Mouse (Mus musculus): ENCODE data around the gene Hcrtr2. TPM values are rescaled to one million over a fixed set of nuclear protein-coding genes. Genes with fewer than 3 reads are reported as not detected.

The Hcrtr2 gene
- polyA plus RNA-seq (2014; fragmentation: Nextera tagmentation; extraction: Ambion mirVana) = 0.04 and 0.12 TPM in 2 replicates

DNA sequence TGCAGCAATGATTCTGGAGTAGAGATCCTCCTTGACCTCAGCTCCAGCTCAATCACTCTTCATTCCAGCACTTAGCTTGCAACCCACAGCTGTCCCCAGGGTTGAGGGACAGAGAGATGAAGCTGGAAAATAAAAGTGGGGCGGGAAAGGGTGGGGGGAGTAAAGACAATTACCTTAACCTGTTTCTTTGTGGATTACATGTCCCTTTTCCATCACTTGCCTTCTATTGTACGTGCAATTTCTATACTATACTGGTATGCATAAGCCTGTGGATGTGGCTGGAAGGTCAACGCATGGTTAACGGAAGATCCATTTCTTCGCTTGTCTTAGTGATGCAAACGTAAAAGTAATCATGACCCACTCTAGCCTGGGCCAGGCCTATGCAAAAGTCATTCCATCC lies at the start of gene Hcrtr2:
Gene Hcrtr2 (minus strand): TSS at position 101 of the 400 bp plus-strand sequence.
- 75% methylated on average over 6 of the region's 6 CpGs for WGBS
- Histone ChIP-seq H3K9me3 (ENCODE audit: control insufficient read depth, low read length) (no peaks in the 10 kb centered on the region), H3K27me3 (replicated peaks; ENCODE audit: control insufficient read depth, insufficient read depth, low read length) (peaks cover 36% of the 10 kb centered on the region), H3K36me3 (ENCODE audit: control insufficient read depth, insufficient read depth, low read length) (no peaks in the 10 kb centered on the region), H3K27ac (ENCODE audit: low read depth) (no peak within 1 kb of the TSS), H3K9ac (ENCODE audit: low read length) (peak within 1 kb of the TSS; percentile 30), H3K4me3 (ENCODE audit: low read depth, low read length) (peak within 1 kb of the TSS; percentile 46), H3K4me2 (ENCODE audit: low read length) (peak within 1 kb of the TSS; percentile 91), H3K4me1 (replicated peaks; ENCODE audit: control insufficient read depth, insufficient read depth, low read length) (peaks cover 4% of the 10 kb centered on the region)
- DNase-seq (ENCODE audit: low spot score) (no peak), ATAC-seq (replicated peaks; ENCODE audit: low FRiP score, low TSS enrichment, low read depth) (no peak)

DNA sequence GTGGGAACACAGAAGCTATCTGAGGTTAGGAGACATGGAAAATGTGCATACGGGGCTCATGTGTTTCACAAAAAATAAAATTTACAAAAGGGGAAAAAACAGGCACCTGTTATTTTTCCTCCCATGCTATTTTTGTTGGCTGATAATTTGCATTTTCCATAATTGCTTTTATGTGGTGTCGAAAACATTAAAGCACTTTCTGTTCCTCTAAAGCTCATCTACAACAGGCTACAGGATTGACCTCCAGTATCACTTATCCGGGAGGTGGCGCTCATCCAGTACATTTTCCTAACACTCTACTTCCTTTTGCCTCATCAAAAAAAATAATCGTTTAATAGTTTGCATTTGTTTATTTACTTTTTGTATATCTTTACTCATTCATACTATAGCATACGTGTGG lies 41.2 kb upstream of the Hcrtr2 start:
- H3K27me3 ChIP-seq (replicated peaks; ENCODE audit: control insufficient read depth, insufficient read depth, low read length) = no peaks in the 10 kb centered on the region
- H3K36me3 ChIP-seq (ENCODE audit: control insufficient read depth, insufficient read depth, low read length) = no peaks in the 10 kb centered on the region
- H3K9me3 ChIP-seq (ENCODE audit: control insufficient read depth, low read length) = no peaks in the 10 kb centered on the region
- ATAC-seq (replicated peaks; ENCODE audit: low FRiP score, low TSS enrichment, low read depth) = no peak
- DNase-seq (ENCODE audit: low spot score) = no peak
- no peak overlapping the region for H3K9ac ChIP-seq (ENCODE audit: low read length)
- no peak overlapping the region for H3K4me2 ChIP-seq (ENCODE audit: low read length)
- WGBS = 84% methylated on average over 6 of the region's 6 CpGs
- no peak overlapping the region for H3K27ac ChIP-seq (ENCODE audit: low read depth)
- no peaks in the 10 kb centered on the region for H3K4me1 ChIP-seq (replicated peaks; ENCODE audit: control insufficient read depth, insufficient read depth, low read length)
- no peak overlapping the region for H3K4me3 ChIP-seq (ENCODE audit: low read depth, low read length)

- no peak for ATAC-seq (replicated peaks; ENCODE audit: low FRiP score, low TSS enrichment, low read depth)
- no peak for DNase-seq (ENCODE audit: low spot score)
- no peak overlapping the region for H3K4me2 ChIP-seq (ENCODE audit: low read length)
Observed at GRCm38 (mm10) chr9:76360374-76360773, 36.7 kb upstream of the Hcrtr2 start.

DNA sequence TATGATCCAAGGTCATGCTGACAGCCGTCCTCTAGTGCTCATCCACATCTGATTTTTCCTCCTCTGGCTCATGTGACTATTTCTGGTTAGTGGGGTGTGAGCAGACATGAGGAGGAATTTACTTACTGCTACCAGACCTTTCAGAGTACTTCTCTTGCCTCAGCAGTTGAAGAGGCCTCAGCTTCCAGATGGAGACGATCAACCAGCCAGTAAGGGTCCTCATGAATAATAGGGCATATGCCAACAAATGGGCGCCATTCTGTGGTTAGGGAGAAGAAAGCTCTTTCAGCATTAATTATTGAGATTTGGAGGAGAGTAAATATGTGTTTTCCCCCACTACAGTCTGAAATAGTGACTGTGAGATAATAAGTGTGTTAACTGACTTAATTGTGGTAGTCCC lies 28.7 kb upstream of the Hcrtr2 start:
- 74% methylated on average over 3 of the region's 3 CpGs for WGBS
- Histone ChIP-seq H3K9ac (ENCODE audit: low read length) (no peak overlapping the region), H3K4me2 (ENCODE audit: low read length) (no peak overlapping the region), H3K27me3 (replicated peaks; ENCODE audit: control insufficient read depth, insufficient read depth, low read length) (no peaks in the 10 kb centered on the region), H3K27ac (ENCODE audit: low read depth) (no peak overlapping the region), H3K4me3 (ENCODE audit: low read depth, low read length) (no peak overlapping the region), H3K36me3 (ENCODE audit: control insufficient read depth, insufficient read depth, low read length) (no peaks in the 10 kb centered on the region), H3K4me1 (replicated peaks; ENCODE audit: control insufficient read depth, insufficient read depth, low read length) (no peaks in the 10 kb centered on the region), H3K9me3 (ENCODE audit: control insufficient read depth, low read length) (no peaks in the 10 kb centered on the region)
- no peak for DNase-seq (ENCODE audit: low spot score)
- ATAC-seq (replicated peaks; ENCODE audit: low FRiP score, low TSS enrichment, low read depth) = no peak

More at GRCm38 (mm10) chr9:76360374-76360773, 36.7 kb upstream of the Hcrtr2 start:
- Histone ChIP-seq H3K4me3 (ENCODE audit: low read depth, low read length) (no peak overlapping the region), H3K27ac (ENCODE audit: low read depth) (no peak overlapping the region), H3K9ac (ENCODE audit: low read length) (no peak overlapping the region), H3K9me3 (ENCODE audit: control insufficient read depth, low read length) (no peaks in the 10 kb centered on the region), H3K36me3 (ENCODE audit: control insufficient read depth, insufficient read depth, low read length) (no peaks in the 10 kb centered on the region), H3K27me3 (replicated peaks; ENCODE audit: control insufficient read depth, insufficient read depth, low read length) (no peaks in the 10 kb centered on the region), H3K4me1 (replicated peaks; ENCODE audit: control insufficient read depth, insufficient read depth, low read length) (no peaks in the 10 kb centered on the region)

DNA sequence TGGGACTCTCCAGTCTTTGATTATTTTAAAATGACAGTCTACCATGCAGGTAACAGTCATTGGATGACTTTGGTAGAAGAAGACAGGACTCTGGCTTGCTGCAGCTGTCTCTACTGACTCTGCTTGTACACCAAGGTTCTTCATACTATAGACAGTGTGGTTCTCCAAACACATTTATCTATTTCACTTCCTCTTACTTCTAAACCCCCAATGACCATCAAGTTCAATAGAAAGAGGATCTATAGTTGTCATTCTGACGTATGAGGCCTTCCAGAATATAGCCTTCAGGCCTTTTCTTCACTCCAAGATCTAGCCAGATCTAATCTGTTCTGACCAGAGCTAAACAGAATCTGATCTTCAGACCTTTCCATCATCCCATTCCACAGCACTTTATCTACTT lies 23.6 kb upstream of the Hcrtr2 start:
- no peaks in the 10 kb centered on the region for H3K9me3 ChIP-seq (ENCODE audit: control insufficient read depth, low read length)
- H3K27ac ChIP-seq (ENCODE audit: low read depth) = no peak overlapping the region
- 81% methylated on average over 1 of the region's 1 CpGs for WGBS
- no peak for ATAC-seq (replicated peaks; ENCODE audit: low FRiP score, low TSS enrichment, low read depth)
- H3K4me2 ChIP-seq (ENCODE audit: low read length) = no peak overlapping the region
- H3K27me3 ChIP-seq (replicated peaks; ENCODE audit: control insufficient read depth, insufficient read depth, low read length) = no peaks in the 10 kb centered on the region
- DNase-seq (ENCODE audit: low spot score) = no peak
- H3K36me3 ChIP-seq (ENCODE audit: control insufficient read depth, insufficient read depth, low read length) = no peaks in the 10 kb centered on the region
- H3K9ac ChIP-seq (ENCODE audit: low read length) = no peak overlapping the region
- H3K4me1 ChIP-seq (replicated peaks; ENCODE audit: control insufficient read depth, insufficient read depth, low read length) = no peaks in the 10 kb centered on the region
- no peak overlapping the region for H3K4me3 ChIP-seq (ENCODE audit: low read depth, low read length)

DNA sequence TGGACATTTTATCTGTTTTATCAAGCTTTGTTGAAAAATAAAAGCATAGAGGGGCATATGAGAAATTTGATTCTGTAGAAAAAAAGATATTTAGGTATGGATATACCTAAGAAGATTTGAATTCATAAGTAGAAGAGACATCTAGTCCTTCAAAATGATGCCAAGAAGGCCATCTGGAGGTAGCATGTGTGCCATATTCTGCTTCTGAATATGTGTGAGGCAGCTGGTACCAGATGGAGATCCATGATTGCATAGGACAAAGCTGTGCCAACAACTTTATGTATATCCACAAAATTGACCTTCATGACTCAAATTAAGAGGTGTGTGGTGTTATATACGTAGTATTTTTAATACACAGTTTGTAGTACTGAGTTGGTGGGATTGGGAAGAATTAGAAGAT lies 7.4 kb upstream of the Hcrtr2 start:
- H3K9me3 ChIP-seq (ENCODE audit: control insufficient read depth, low read length) = no peaks in the 10 kb centered on the region
- 73% methylated on average over 1 of the region's 1 CpGs for WGBS
- no peaks in the 10 kb centered on the region for H3K4me1 ChIP-seq (replicated peaks; ENCODE audit: control insufficient read depth, insufficient read depth, low read length)
- H3K9ac ChIP-seq (ENCODE audit: low read length) = no peak overlapping the region
- no peak for DNase-seq (ENCODE audit: low spot score)
- no peak overlapping the region for H3K4me3 ChIP-seq (ENCODE audit: low read depth, low read length)
- no peaks in the 10 kb centered on the region for H3K36me3 ChIP-seq (ENCODE audit: control insufficient read depth, insufficient read depth, low read length)
- no peak overlapping the region for H3K4me2 ChIP-seq (ENCODE audit: low read length)
- H3K27ac ChIP-seq (ENCODE audit: low read depth) = no peak overlapping the region
- no peak for ATAC-seq (replicated peaks; ENCODE audit: low FRiP score, low TSS enrichment, low read depth)
- no peaks in the 10 kb centered on the region for H3K27me3 ChIP-seq (replicated peaks; ENCODE audit: control insufficient read depth, insufficient read depth, low read length)

GRCm38 (mm10) chr9:76323186-76323701 lies 412 bp downstream of the Hcrtr2 start:
- peak overlapping the region; percentile 30 for H3K9ac ChIP-seq (ENCODE audit: low read length)
- H3K9me3 ChIP-seq (ENCODE audit: control insufficient read depth, low read length) = no peaks in the 10 kb centered on the region
- DNase-seq (ENCODE audit: low spot score) (peak; percentile 72), ATAC-seq (replicated peaks; ENCODE audit: low FRiP score, low TSS enrichment, low read depth) (no peak)
- peak overlapping the region; percentile 91 for H3K4me2 ChIP-seq (ENCODE audit: low read length)
- H3K4me1 ChIP-seq (replicated peaks; ENCODE audit: control insufficient read depth, insufficient read depth, low read length) = peaks cover 4% of the 10 kb centered on the region
- WGBS = 1% methylated on average over 29 of the region's 29 CpGs
- no peak overlapping the region for H3K27ac ChIP-seq (ENCODE audit: low read depth)
- H3K4me3 ChIP-seq (ENCODE audit: low read depth, low read length) = peak overlapping the region; percentile 46
- peaks cover 36% of the 10 kb centered on the region for H3K27me3 ChIP-seq (replicated peaks; ENCODE audit: control insufficient read depth, insufficient read depth, low read length)
- H3K36me3 ChIP-seq (ENCODE audit: control insufficient read depth, insufficient read depth, low read length) = no peaks in the 10 kb centered on the region

DNA sequence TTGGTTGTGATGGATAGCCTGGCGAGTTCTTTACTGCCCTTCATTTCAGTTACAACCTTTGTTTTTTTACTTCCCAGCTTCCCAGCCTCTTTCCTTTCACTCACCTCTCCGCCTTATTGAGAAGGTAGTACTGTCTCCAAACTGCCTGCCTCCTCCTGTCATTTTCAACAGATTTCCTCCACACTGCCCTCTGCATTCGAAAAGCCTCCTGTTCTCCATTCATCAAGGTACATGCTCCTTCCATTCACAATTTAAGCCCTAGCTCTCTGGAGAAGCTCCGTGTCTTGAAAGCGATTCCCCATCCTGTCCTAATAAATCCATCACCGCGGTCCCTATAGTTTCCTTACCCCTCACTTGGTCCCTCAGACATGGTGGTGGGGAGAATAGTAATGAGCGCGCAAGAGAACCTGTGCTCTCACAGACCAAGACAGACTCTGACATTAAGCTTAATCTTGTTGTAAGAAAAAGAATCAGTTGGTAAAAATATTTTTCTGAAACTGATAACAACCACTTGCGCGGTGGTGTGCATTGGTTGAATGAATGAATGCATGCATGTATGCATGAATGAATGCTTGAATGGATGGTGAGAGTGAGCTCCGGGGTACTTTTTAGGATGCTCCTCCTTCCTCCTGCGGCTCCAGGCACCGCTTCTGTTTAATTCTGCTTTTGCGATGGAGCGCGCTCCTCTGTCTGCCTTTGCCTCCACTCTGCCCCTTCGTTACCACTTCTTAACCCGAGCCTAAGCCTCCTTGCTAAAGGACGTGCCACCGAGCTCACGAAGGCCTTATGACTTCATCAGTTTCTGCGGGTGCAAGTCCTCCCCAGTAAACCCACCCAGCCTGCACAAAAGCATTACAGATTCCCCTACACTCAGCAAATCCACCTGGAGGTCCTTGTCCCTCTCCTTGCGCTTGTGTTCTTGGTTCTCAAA lies 1.3 kb downstream of the Hcrtr2 start:
- Histone ChIP-seq H3K4me2 (ENCODE audit: low read length) (peak overlapping the region; percentile 91), H3K9ac (ENCODE audit: low read length) (peak overlapping the region; percentile 30; the same call in 1 of the 2 replicates), H3K9me3 (ENCODE audit: control insufficient read depth, low read length) (no peaks in the 10 kb centered on the region), H3K27ac (ENCODE audit: low read depth) (no peak overlapping the region), H3K27me3 (replicated peaks; ENCODE audit: control insufficient read depth, insufficient read depth, low read length) (peaks cover 36% of the 10 kb centered on the region), H3K4me3 (ENCODE audit: low read depth, low read length) (peak overlapping the region; percentile 46), H3K4me1 (replicated peaks; ENCODE audit: control insufficient read depth, insufficient read depth, low read length) (peaks cover 4% of the 10 kb centered on the region), H3K36me3 (ENCODE audit: control insufficient read depth, insufficient read depth, low read length) (no peaks in the 10 kb centered on the region)
- ATAC-seq (replicated peaks; ENCODE audit: low FRiP score, low TSS enrichment, low read depth) (no peak), DNase-seq (ENCODE audit: low spot score) (peak; percentile 57)
- 8% methylated on average over 24 of the region's 24 CpGs for WGBS
